Mouse (Mus musculus) brain, embryonic 14.5 days (tissue): ENCODE results near the gene Gabpb1. TPM values are rescaled to one million over a fixed set of nuclear protein-coding genes. Genes with fewer than 3 reads are reported as not detected.
A peak's percentile ranks its signal among the peaks of the same experiment; 100 is the strongest.
"Not testable (repeated sequence)": the region's sequence is repeated elsewhere in the genome, so short reads cannot be mapped to it uniquely, and the experiment has no call there.

Experiments used
- DNase-seq: peaks from one replicate; pipeline ENCODE4 v3.0.0-alpha.2; 2011; ENCODE audit warnings: low read depth
- CTCF ChIP-seq: fragments of 200-500 bp; IDR thresholded peaks from 2 replicates; pipeline ENCODE4 v1.5.1; 2012; ENCODE audit warnings: inconsistent platforms, mild to moderate bottlenecking, moderate library complexity, borderline replicate concordance; ENCODE audit not compliant: insufficient read depth, insufficient read length; ENCODE audit errors: extremely low read depth
- POLR2A ChIP-seq: fragments of 200-500 bp; IDR thresholded peaks from 2 replicates; pipeline ENCODE4 v1.6.1; 2012; ENCODE audit warnings: mild to moderate bottlenecking, inconsistent platforms, borderline replicate concordance; ENCODE audit not compliant: poor library complexity, insufficient read depth, insufficient read length, severe bottlenecking; ENCODE audit errors: extremely low read depth
- polyA plus RNA-seq: library from polyadenylated mRNA; depleted of rRNA; stranded (reverse); fragments of >200 nt; gene quantifications from 2 replicates; pipeline ENCODE4 v1.2.3, GENCODE M21; 2012

The Gabpb1 gene
- polyA plus RNA-seq, 1 experiment: 41.9 TPM

- no peak for DNase-seq
- TF ChIP-seq CTCF: no peak
- TF ChIP-seq POLR2A: no peak
Observed at GRCm38 (mm10) chr2:126640298-126640697, 35.8 kb downstream of the Gabpb1 start.

- DNase-seq: no peak
- no peak for TF ChIP-seq POLR2A
- TF ChIP-seq CTCF: no peak
Observed at GRCm38 (mm10) chr2:126635939-126636823, 40.0 kb downstream of the Gabpb1 start.

- no peak for TF ChIP-seq CTCF
- no peak for TF ChIP-seq POLR2A
- DNase-seq: no peak
Observed at GRCm38 (mm10) chr2:126633165-126633564, 43.0 kb downstream of the Gabpb1 start.

- no peak for TF ChIP-seq POLR2A
- no peak for TF ChIP-seq CTCF
- no peak for DNase-seq
Observed at GRCm38 (mm10) chr2:126628455-126628995, 47.6 kb downstream of the Gabpb1 start.

- DNase-seq: peak; percentile 6
Observed at GRCm38 (mm10) chr2:126623138-126623537, 53.0 kb downstream of the Gabpb1 start.

GRCm38 (mm10) chr2:126622455-126622854 lies 53.7 kb downstream of the Gabpb1 start:
- DNase-seq: no peak
- TF ChIP-seq POLR2A (no peak), CTCF (no peak)

More at GRCm38 (mm10) chr2:126623138-126623537, 53.0 kb downstream of the Gabpb1 start:
- TF ChIP-seq CTCF (no peak), POLR2A (no peak)

GRCm38 (mm10) chr2:126619249-126619704 lies 56.9 kb downstream of the Gabpb1 start, which contains the start of gene Hdc:
TSS of gene Hdc (minus strand) at chr2:126619299.
- DNase-seq: no peak
- no peak for TF ChIP-seq POLR2A
- TF ChIP-seq CTCF: no peak

GRCm38 (mm10) chr2:126618470-126619179 lies 57.5 kb downstream of the Gabpb1 start:
- TF ChIP-seq CTCF: no peak
- TF ChIP-seq POLR2A: no peak
- DNase-seq: peak; percentile 34

- no peak for DNase-seq
- TF ChIP-seq CTCF: no peak
- no peak for TF ChIP-seq POLR2A
Observed at GRCm38 (mm10) chr2:126615355-126615754, 60.8 kb downstream of the Gabpb1 start.

- DNase-seq: not testable (repeated sequence)
Observed at GRCm38 (mm10) chr2:126609600-126609999, 66.5 kb downstream of the Gabpb1 start.

- no peak for DNase-seq
- TF ChIP-seq CTCF (no peak), POLR2A (no peak)
Observed at GRCm38 (mm10) chr2:126607553-126608203, 68.5 kb downstream of the Gabpb1 start.
